Mouse (Mus musculus): ENCODE measurements at regions not wholly inside any gene's neighbourhood (a gene's known extent, or its start where the extent isn't known, plus 50 kb on each side); places are given as distances from the start of the nearest gene placed in this dataset.

- 90% methylated on average over 4 of the region's 4 CpGs for WGBS
- no peak for ATAC-seq (ENCODE audit: low FRiP score, low read depth)
- H3K4me1 ChIP-seq (replicated peaks) = no peaks in the 10 kb centered on the region
- H3K27me3 ChIP-seq = no peaks in the 10 kb centered on the region
- no peak overlapping the region for H3K27ac ChIP-seq (replicated peaks)
- H3K4me3 ChIP-seq = no peak overlapping the region
- H3K36me3 ChIP-seq = no peaks in the 10 kb centered on the region
- no peak overlapping the region for H3K4me2 ChIP-seq
- no peaks in the 10 kb centered on the region for H3K9me3 ChIP-seq
- no peak overlapping the region for H3K9ac ChIP-seq
Measured at GRCm38 (mm10) chr1:35730309-35730708, 337.9 kb upstream of the Hs6st1 start.

- no peaks in the 10 kb centered on the region for H3K27me3 ChIP-seq
- no peak overlapping the region for H3K4me2 ChIP-seq
- no peak for ATAC-seq (ENCODE audit: low FRiP score, low read depth)
- no peaks in the 10 kb centered on the region for H3K4me1 ChIP-seq (replicated peaks)
- no peaks in the 10 kb centered on the region for H3K9me3 ChIP-seq
- no peak overlapping the region for H3K27ac ChIP-seq (replicated peaks)
- no peak overlapping the region for H3K9ac ChIP-seq
- no peaks in the 10 kb centered on the region for H3K36me3 ChIP-seq
- no peak overlapping the region for H3K4me3 ChIP-seq
Measured at GRCm38 (mm10) chr1:35736247-35736646, 332.0 kb upstream of the Hs6st1 start.

DNA sequence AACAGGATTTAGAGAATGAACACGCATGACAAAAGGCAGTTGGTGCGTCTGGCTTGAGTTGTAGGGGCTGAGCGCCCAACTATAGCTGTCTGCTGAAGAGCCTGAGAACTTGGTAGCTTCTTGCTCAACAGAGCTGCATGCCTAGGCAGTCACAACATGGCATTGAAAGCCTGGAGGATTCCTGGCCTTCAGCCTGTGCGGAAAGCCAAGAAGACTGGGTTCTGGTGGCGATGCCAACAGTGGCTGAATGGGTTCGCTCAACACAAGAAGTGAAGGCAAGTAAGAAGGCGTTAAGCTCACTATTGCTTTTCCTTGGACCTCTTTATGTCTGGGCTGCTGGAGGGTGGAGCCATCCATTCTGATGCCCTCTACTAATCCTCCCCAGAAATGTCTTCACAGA is 318.6 kb upstream of the Hs6st1 start:
- H3K9ac ChIP-seq = no peak overlapping the region
- ATAC-seq (ENCODE audit: low FRiP score, low read depth) = no peak
- no peaks in the 10 kb centered on the region for H3K4me1 ChIP-seq (replicated peaks)
- no peak overlapping the region for H3K4me2 ChIP-seq
- no peak overlapping the region for H3K4me3 ChIP-seq
- 91% methylated on average over 7 of the region's 7 CpGs for WGBS
- no peaks in the 10 kb centered on the region for H3K36me3 ChIP-seq
- H3K9me3 ChIP-seq = no peaks in the 10 kb centered on the region
- no peak overlapping the region for H3K27ac ChIP-seq (replicated peaks)
- H3K27me3 ChIP-seq = no peaks in the 10 kb centered on the region

DNA sequence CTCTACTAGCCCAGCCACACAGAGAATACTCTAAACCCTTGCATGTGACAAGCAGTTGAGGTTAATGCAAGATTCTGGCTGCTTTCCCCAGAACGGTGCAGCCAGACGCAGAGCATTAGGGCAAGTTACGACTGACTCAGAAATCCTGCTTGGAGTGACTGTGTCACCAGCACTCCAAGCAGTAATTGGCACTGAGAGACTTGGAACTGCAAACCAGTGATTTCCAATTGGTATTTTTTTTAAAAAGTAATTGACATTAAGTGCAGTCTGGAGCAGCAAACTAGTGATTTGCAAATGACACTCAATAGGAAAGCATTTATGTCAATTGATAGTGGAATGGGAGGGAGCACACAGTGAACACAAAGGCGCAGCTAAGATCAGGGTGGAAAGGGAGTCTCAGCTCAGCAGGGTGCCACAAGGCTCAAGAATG is 318.1 kb upstream of the Hs6st1 start:
- H3K27me3 ChIP-seq = no peaks in the 10 kb centered on the region
- H3K4me1 ChIP-seq (replicated peaks) = no peaks in the 10 kb centered on the region
- H3K4me2 ChIP-seq = no peak overlapping the region
- H3K27ac ChIP-seq (replicated peaks) = no peak overlapping the region
- no peak for ATAC-seq (ENCODE audit: low FRiP score, low read depth)
- H3K4me3 ChIP-seq = no peak overlapping the region
- H3K9ac ChIP-seq = no peak overlapping the region
- no peaks in the 10 kb centered on the region for H3K36me3 ChIP-seq
- no peaks in the 10 kb centered on the region for H3K9me3 ChIP-seq
- 28% methylated on average over 4 of the region's 4 CpGs for WGBS

DNA sequence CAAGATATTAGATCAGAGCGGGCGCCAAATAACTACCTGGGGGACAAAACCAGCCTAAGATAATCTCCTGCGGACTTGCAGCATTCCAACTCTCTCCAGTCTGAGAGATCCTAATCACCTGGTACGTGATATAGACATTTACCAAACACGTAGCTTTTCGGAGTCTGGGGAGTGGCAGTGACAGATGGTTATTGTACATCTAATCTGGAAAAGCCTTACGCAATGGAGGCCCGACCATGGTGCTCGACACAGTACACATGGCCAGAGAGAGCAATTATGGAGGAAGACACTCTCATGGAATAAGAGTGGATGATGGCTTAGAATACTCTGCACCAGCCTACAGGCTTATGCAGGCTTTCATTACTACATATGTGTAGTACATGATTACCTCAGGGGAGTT is 315.6 kb upstream of the Hs6st1 start:
- H3K9ac ChIP-seq = no peak overlapping the region
- H3K4me2 ChIP-seq = no peak overlapping the region
- WGBS = 95% methylated on average over 9 of the region's 9 CpGs
- no peaks in the 10 kb centered on the region for H3K36me3 ChIP-seq
- H3K9me3 ChIP-seq = no peaks in the 10 kb centered on the region
- no peak for ATAC-seq (ENCODE audit: low FRiP score, low read depth)
- no peak overlapping the region for H3K27ac ChIP-seq (replicated peaks)
- H3K27me3 ChIP-seq = no peaks in the 10 kb centered on the region
- no peaks in the 10 kb centered on the region for H3K4me1 ChIP-seq (replicated peaks)
- no peak overlapping the region for H3K4me3 ChIP-seq

GRCm38 (mm10) chr1:35754170-35754569 is 314.0 kb upstream of the Hs6st1 start:
- Histone ChIP-seq H3K9me3 (no peaks in the 10 kb centered on the region), H3K4me1 (replicated peaks) (no peaks in the 10 kb centered on the region), H3K9ac (no peak overlapping the region), H3K27ac (replicated peaks) (no peak overlapping the region), H3K4me3 (no peak overlapping the region), H3K36me3 (no peaks in the 10 kb centered on the region), H3K4me2 (no peak overlapping the region), H3K27me3 (no peaks in the 10 kb centered on the region)
- 83% methylated on average over 9 of the region's 11 CpGs for WGBS
- no peak for ATAC-seq (ENCODE audit: low FRiP score, low read depth)

DNA sequence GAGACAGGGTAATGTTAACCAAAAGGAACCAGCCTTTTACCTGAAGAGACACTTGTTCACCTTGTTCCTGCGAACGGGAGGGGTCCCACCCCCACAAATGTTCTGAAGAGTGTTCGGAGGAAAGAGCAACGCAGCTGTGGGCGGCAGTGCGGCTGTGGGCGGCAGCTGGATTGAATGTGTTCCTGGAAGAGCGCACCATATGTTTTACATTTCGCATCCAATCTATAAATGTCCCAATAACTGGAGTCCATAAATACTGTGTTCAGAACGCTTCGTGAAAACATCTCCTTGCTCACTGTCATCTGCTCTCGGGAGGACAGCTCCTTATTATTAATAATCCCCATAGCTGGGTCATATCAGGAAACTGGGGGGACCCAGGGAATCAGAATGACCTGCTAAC is 309.2 kb upstream of the Hs6st1 start:
- Histone ChIP-seq H3K36me3 (no peaks in the 10 kb centered on the region), H3K4me3 (no peak overlapping the region), H3K27ac (replicated peaks) (no peak overlapping the region), H3K9ac (no peak overlapping the region), H3K27me3 (no peaks in the 10 kb centered on the region), H3K9me3 (no peaks in the 10 kb centered on the region), H3K4me1 (replicated peaks) (no peaks in the 10 kb centered on the region), H3K4me2 (no peak overlapping the region)
- 82% methylated on average over 12 of the region's 12 CpGs for WGBS
- ATAC-seq (ENCODE audit: low FRiP score, low read depth) = no peak

DNA sequence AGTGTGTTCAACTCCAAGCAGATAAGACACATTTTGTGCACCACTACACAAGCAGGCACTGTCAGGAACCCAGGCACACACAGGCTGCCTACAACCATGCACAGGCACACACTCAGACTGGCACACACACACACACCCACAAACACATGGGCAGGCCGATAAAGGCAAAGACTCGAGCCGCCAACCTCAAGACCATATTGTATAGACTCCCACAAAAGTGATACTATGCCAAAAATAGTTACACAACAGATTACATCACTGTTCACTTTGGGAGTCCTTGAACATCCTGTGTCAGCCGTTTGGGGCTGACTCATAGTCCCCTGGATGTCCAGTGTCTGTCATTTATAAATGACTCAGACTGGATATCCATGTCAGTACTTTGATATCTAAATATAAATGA is 308.6 kb upstream of the Hs6st1 start:
- no peak for ATAC-seq (ENCODE audit: low FRiP score, low read depth)
- Histone ChIP-seq H3K4me1 (replicated peaks) (no peaks in the 10 kb centered on the region), H3K27ac (replicated peaks) (no peak overlapping the region), H3K9ac (no peak overlapping the region), H3K4me2 (no peak overlapping the region), H3K27me3 (no peaks in the 10 kb centered on the region), H3K36me3 (no peaks in the 10 kb centered on the region), H3K4me3 (no peak overlapping the region), H3K9me3 (no peaks in the 10 kb centered on the region)
- WGBS = 87% methylated on average over 4 of the region's 4 CpGs

DNA sequence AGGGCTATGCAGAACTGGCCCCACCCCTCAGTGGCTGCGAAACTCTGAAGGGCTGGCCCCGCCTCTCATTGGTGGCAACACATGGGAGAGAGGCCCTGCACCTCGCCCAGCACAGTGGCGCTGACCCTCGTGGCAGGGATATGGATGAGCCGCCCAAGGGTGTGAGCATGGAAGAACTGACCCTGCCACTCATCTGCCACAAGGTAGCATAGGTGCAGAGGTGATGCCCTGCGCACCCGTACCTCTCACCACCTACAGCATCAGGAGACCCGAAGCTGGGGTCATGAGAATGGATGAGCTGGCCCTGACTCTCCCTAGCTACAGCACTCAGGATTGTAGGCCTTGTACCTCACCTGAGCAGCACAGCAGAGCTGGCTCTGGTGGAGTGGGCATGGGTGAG is 305.1 kb upstream of the Hs6st1 start:
- Histone ChIP-seq H3K4me2 (no peak overlapping the region), H3K4me3 (no peak overlapping the region), H3K27ac (replicated peaks) (no peak overlapping the region), H3K9ac (no peak overlapping the region), H3K27me3 (no peaks in the 10 kb centered on the region), H3K36me3 (no peaks in the 10 kb centered on the region), H3K9me3 (no peaks in the 10 kb centered on the region), H3K4me1 (replicated peaks) (no peaks in the 10 kb centered on the region)
- WGBS = 89% methylated on average over 9 of the region's 9 CpGs
- ATAC-seq (ENCODE audit: low FRiP score, low read depth) = no peak

- H3K27me3 ChIP-seq = no peaks in the 10 kb centered on the region
- H3K36me3 ChIP-seq = no peaks in the 10 kb centered on the region
- no peak overlapping the region for H3K27ac ChIP-seq (replicated peaks)
- no peak for ATAC-seq (ENCODE audit: low FRiP score, low read depth)
- WGBS = 86% methylated on average over 10 of the region's 10 CpGs
- H3K9me3 ChIP-seq = no peaks in the 10 kb centered on the region
- H3K9ac ChIP-seq = no peak overlapping the region
- no peaks in the 10 kb centered on the region for H3K4me1 ChIP-seq (replicated peaks)
- H3K4me3 ChIP-seq = no peak overlapping the region
- H3K4me2 ChIP-seq = no peak overlapping the region
Measured at GRCm38 (mm10) chr1:35763456-35763855, 304.7 kb upstream of the Hs6st1 start.

DNA sequence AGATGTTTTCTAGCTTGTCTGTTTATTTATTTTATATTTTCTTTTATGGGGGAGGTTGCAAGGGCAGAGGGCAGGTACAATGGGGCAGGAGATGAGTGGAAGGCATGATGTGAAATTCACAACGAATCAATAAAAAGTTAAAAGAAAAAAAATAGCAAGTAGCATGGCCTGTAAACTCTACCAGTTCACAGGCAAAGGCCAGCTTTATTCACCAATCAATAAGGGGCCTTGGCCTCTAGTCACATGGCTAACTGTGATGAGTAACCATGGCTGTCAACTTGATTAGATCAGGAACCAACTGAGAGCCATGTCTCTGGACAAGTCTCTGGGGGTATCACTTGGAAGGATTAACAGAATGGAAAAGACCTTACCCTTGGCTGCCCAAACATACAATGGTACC is 304.1 kb upstream of the Hs6st1 start:
- WGBS = 81% methylated on average over 1 of the region's 1 CpGs
- no peak for ATAC-seq (ENCODE audit: low FRiP score, low read depth)
- no peaks in the 10 kb centered on the region for H3K36me3 ChIP-seq

GRCm38 (mm10) chr1:35765692-35766091 is 302.5 kb upstream of the Hs6st1 start:
- H3K4me1 ChIP-seq (replicated peaks) = no peaks in the 10 kb centered on the region
- no peaks in the 10 kb centered on the region for H3K9me3 ChIP-seq
- H3K36me3 ChIP-seq = no peaks in the 10 kb centered on the region
- no peak overlapping the region for H3K4me3 ChIP-seq
- no peak overlapping the region for H3K9ac ChIP-seq
- H3K4me2 ChIP-seq = no peak overlapping the region
- ATAC-seq (ENCODE audit: low FRiP score, low read depth) = no peak
- 94% methylated on average over 4 of the region's 4 CpGs for WGBS
- no peak overlapping the region for H3K27ac ChIP-seq (replicated peaks)
- no peaks in the 10 kb centered on the region for H3K27me3 ChIP-seq

More for the DNA sequence above, 304.1 kb upstream of the Hs6st1 start:
- no peaks in the 10 kb centered on the region for H3K27me3 ChIP-seq
- H3K4me1 ChIP-seq (replicated peaks) = no peaks in the 10 kb centered on the region
- no peak overlapping the region for H3K9ac ChIP-seq
- no peak overlapping the region for H3K4me3 ChIP-seq
- no peak overlapping the region for H3K4me2 ChIP-seq
- no peak overlapping the region for H3K27ac ChIP-seq (replicated peaks)
- H3K9me3 ChIP-seq = no peaks in the 10 kb centered on the region

DNA sequence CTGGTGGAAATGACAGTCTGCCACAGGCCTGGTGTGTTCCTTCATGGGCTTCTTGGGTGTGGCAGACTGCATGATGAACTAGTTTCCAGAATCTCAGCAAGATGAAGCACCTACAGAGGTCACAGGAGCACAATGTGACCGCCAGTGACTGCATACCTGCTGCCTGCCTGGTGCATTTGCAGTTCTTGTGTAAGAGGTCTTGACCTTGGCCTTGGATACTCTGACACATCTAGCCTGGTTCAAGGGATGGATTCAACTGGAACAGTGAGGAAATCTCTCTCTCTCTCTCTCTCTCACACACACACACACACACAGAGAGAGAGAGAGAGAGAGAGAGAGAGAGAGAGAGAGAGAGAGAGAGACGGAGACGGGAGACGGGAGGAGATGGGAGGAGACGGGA is 301.9 kb upstream of the Hs6st1 start:
- no peak for ATAC-seq (ENCODE audit: low FRiP score, low read depth)
- Histone ChIP-seq H3K4me2 (no peak overlapping the region), H3K9ac (no peak overlapping the region), H3K4me1 (replicated peaks) (no peaks in the 10 kb centered on the region), H3K27ac (replicated peaks) (no peak overlapping the region), H3K9me3 (no peaks in the 10 kb centered on the region), H3K4me3 (no peak overlapping the region), H3K36me3 (no peaks in the 10 kb centered on the region), H3K27me3 (no peaks in the 10 kb centered on the region)
- 78% methylated on average over 5 of the region's 5 CpGs for WGBS

All from hindbrain, embryonic 15.5 days (tissue).